Mouse (Mus musculus): ENCODE results near the gene Alox12.

The Alox12 gene

DNA sequence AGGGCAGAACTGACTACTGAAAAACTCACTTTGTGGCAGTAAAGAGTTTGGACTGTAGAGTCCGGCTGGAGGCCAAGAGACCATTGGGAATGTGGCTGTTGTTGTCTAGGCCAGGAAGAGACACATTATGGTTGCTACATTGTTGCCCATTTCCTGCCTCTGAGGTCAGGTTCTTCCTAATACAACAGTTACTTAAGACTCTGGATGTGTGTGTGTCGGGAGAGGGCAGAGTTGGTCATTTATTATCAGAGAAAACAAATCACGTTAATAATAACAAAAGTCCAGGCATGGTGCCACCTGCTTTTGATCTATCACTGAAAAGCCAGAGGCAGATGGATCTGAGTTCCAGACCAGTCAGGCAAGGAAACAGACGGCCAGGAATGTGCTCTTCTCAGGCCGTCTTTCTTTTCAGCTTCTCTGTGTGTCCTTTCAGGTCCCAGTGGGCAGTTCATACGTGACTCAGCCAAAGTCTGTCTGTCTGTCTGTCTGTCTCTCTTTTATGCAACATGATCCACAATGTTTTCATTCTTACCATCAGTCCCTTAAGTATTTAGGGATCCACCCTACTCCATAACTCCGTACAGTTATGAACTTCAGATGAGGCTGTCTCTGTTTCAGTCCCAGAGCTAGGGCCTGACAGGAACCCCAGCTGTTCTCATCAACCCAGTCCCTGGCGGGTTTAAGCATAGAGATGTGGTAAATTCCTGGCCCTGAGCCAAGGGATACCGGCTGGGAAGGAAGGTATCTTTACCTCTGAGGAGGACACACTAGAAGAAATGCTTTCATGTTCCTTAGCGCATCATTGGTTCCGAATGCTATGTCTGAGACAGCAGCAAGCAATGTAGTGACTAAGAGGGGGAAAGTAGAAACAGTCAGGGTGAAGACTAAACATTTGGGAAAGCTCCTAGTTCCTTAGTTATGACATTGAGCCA lies 61.5 kb downstream of the Alox12 start:
- no peak for DNase-seq (ENCODE audit: low spot score in 2 of 2)

DNA sequence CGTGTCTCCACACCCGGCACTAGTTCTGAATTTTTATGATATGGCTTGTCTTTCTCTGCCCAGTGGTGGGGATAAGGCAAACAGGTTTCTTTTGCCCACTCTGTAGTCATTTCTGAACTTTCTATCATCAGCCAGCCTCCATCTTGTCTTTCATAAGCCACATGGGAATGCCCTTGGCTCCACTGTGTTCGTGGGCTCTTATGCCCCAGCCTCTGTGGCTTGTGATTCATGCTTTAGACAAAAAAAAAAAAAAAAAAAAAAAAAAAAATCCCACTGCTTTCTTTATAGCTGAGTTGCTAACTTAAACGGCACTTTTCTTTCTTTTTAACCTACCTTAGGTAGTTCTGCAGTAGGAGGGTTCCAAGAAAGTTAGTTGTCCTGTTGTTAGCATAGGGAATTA lies 63.0 kb downstream of the Alox12 start:
- DNase-seq (ENCODE audit: low spot score in 2 of 2), result no peak

All from right cerebral cortex, postnatal 10 days (tissue).